Comparison of ENCODE assay signal across 21 mouse cellular contexts in genomic region chr4:41666646-41667045, GRCm38 (mm10). TPM values are rescaled to one million over a fixed set of nuclear protein-coding genes. Genes with fewer than 3 reads are reported as not detected.
DNase-seq lines count a peak whose midpoint lies in the region; ATAC-seq lines count a peak whose summit lies in the region.
"Had no signal": no experiment of that assay in that cellular context is flagged by ENCODE, and none has a peak within 500 bp of the region (broad histone marks: within the 10 kb centered on the region; RNA-seq: fewer than 3 reads in every experiment).

No protein-coding gene starts in this region.

- H3K27ac ChIP-seq in kidney, embryonic 15.5 days: peak overlapping the region; percentile 78
- H3K27ac ChIP-seq: embryonic facial prominence, embryonic 10.5 days; forebrain, embryonic 12.5 days; limb, embryonic 15.5 days; liver, embryonic 14.5 days had no signal

- peaks cover 19% of the 10 kb centered on the region for H3K27me3 ChIP-seq in kidney, embryonic 15.5 days

- no peak overlapping the region for H3K4me2 ChIP-seq in kidney, embryonic 15.5 days
- H3K4me2 ChIP-seq: forebrain, embryonic 12.5 days; limb, embryonic 15.5 days; lung, embryonic 14.5 days had no signal

- H3K9me3 ChIP-seq in kidney, embryonic 15.5 days (replicated peaks): no peaks in the 10 kb centered on the region
- H3K9me3 ChIP-seq: embryonic facial prominence, embryonic 10.5 days; forebrain, embryonic 12.5 days; G1E; limb, embryonic 15.5 days; megakaryocyte, embryonic 14.5 days had no signal

- H3K4me3 ChIP-seq in kidney, embryonic 15.5 days (replicated peaks): no peak overlapping the region
- H3K4me3 ChIP-seq: embryonic facial prominence, embryonic 10.5 days; forebrain, embryonic 12.5 days; limb, embryonic 15.5 days; megakaryocyte, embryonic 14.5 days had no signal

- peak; percentile 60 for DNase-seq in gastrocnemius, adult 18-20 months (ENCODE audit: low spot score)
- no peak for DNase-seq in gastrocnemius, postnatal 10 days
- no peak for DNase-seq in kidney, postnatal 25 days
- peak; percentile 46 for DNase-seq in ovary, postnatal 36 days (ENCODE audit: low spot score)
- DNase-seq in ovary, postnatal 14 days (ENCODE audit: low spot score): no peak
- DNase-seq in skeletal muscle tissue, adult 2 months (ENCODE audit: low read depth, low spot score): peak; percentile 48
- DNase-seq in right cerebral cortex, postnatal 36 days (ENCODE audit: low spot score in 2 of 2): no peak
- DNase-seq: adrenal gland, postnatal 10 days; cerebellum, adult 8-10 months; kidney, adult 11 months; layer of hippocampus, adult 9-11 months; lung, embryonic 14.5 days; lung, postnatal 36 days; right cerebral cortex, postnatal 14 days had no signal

- H3K4me1 ChIP-seq in kidney, embryonic 15.5 days: peaks cover 72% of the 10 kb centered on the region

- 46% methylated on average over 11 of the region's 11 CpGs for WGBS in kidney, embryonic 15.5 days

- H3K36me3 ChIP-seq in kidney, embryonic 15.5 days: peaks cover 22% of the 10 kb centered on the region
- H3K36me3 ChIP-seq: G1E; limb, embryonic 15.5 days had no signal

- H3K9ac ChIP-seq in kidney, embryonic 15.5 days: no peak overlapping the region
- H3K9ac ChIP-seq: forebrain, embryonic 12.5 days; limb, embryonic 15.5 days; liver, embryonic 14.5 days; lung, embryonic 14.5 days had no signal

- no peak for ATAC-seq in kidney, embryonic 15.5 days (replicated peaks; ENCODE audit: low FRiP score)

RNA-seq across cellular contexts. Expression of gene Enho, which starts 26.5 kb away (rescaled TPM):
- total RNA-seq in gastrocnemius, adult 18-20 months (2021): 10 to 100 TPM in 1 of 2 experiments, 1 to 10 TPM in 1; 8.6 to 15.3 TPM
- 10 to 100 TPM; 12.9 to 14.5 TPM for total RNA-seq in gastrocnemius, postnatal 10 days (2021)
- polyA plus RNA-seq in kidney, embryonic 15.5 days (2015; fragmentation: Nextera tagmentation; extraction: Ambion mirVana): 19.1 and 22.6 TPM in 2 replicates
- polyA plus RNA-seq: G1E had no signal

RNA-seq across cellular contexts. Expression of gene Cntfr, which starts 30.2 kb away (rescaled TPM):
- 10 to 100 TPM; 14.4 to 47.1 TPM for total RNA-seq in gastrocnemius, adult 18-20 months (2021)
- 10 to 100 TPM; 20.1 to 28.2 TPM for total RNA-seq in gastrocnemius, postnatal 10 days (2021)
- polyA plus RNA-seq in kidney, embryonic 15.5 days (2015; fragmentation: Nextera tagmentation; extraction: Ambion mirVana): 19.8 and 22.1 TPM in 2 replicates

RNA-seq across cellular contexts. Expression of gene Il11ra1, which starts 33.1 kb away (rescaled TPM):
- 10 to 100 TPM; 44.7 to 53.1 TPM for total RNA-seq in gastrocnemius, adult 18-20 months (2021)
- 10 to 100 TPM; 74.3 to 75.3 TPM for total RNA-seq in gastrocnemius, postnatal 10 days (2021)
- 137 and 157 TPM in 2 replicates for polyA plus RNA-seq in kidney, embryonic 15.5 days (2015; fragmentation: Nextera tagmentation; extraction: Ambion mirVana)

RNA-seq across cellular contexts. Expression of gene Rpp25l, which starts 46.7 kb away (rescaled TPM):
- 10 to 100 TPM; 46.9 to 48.3 TPM for total RNA-seq in gastrocnemius, adult 18-20 months (2021)
- 10 to 100 TPM; 31.5 to 41.4 TPM for total RNA-seq in gastrocnemius, postnatal 10 days (2021)
- polyA plus RNA-seq in kidney, embryonic 15.5 days (2015; fragmentation: Nextera tagmentation; extraction: Ambion mirVana): 76.2 and 83.6 TPM in 2 replicates

RNA-seq across cellular contexts. Expression of gene Dctn3, which starts 56.3 kb away (rescaled TPM):
- total RNA-seq in gastrocnemius, adult 18-20 months (2021): 10 to 100 TPM; 42.5 to 45.3 TPM
- 10 to 100 TPM; 44.3 to 57.6 TPM for total RNA-seq in gastrocnemius, postnatal 10 days (2021)
- polyA plus RNA-seq in kidney, embryonic 15.5 days (2015; fragmentation: Nextera tagmentation; extraction: Ambion mirVana): 128 and 132 TPM in 2 replicates

Comparison
In these comparisons a context has a peak if more than half of its experiments do, and no peak if none do; other contexts are left out.
1. DNase-seq: peak in gastrocnemius, adult 18-20 months (single experiment), ovary, postnatal 36 days (single experiment) and skeletal muscle tissue, adult 2 months (single experiment); none in gastrocnemius, postnatal 10 days (single experiment), kidney, postnatal 25 days (0 of 2), ovary, postnatal 14 days (single experiment) and right cerebral cortex, postnatal 36 days (0 of 2).